Mouse (Mus musculus): ENCODE results near the gene Cnr2.

Gene Cnr2

GRCm38 (mm10) chr4:135906633-135907032 lies 11.4 kb downstream of the Cnr2 start:
- no peak for DNase-seq (ENCODE audit: low spot score in 2 of 2)

GRCm38 (mm10) chr4:135909326-135910066 lies 14.3 kb downstream of the Cnr2 start:
- DNase-seq (ENCODE audit: low spot score in 2 of 2) = no peak

DNA sequence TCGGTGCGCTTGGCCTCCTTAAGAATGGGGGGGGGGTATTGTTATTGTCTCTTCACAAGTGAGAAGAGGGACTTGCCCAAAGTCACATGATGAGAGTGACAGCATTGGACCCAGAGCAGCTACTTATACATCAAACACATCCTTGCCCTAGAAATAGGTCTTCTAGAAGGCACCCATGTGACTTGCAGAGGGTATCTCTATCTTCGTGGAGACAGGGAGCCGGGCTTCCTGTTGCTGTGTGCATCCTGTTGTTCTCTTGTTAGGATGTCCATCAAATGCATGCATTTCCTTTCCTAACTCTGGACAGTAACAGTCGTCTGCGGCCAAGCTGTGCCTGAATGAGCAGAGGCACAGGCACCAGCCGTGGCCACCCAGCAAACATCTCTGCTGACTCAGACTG lies 16.3 kb downstream of the Cnr2 start:
- no peak for DNase-seq (ENCODE audit: low spot score in 2 of 2)

DNA sequence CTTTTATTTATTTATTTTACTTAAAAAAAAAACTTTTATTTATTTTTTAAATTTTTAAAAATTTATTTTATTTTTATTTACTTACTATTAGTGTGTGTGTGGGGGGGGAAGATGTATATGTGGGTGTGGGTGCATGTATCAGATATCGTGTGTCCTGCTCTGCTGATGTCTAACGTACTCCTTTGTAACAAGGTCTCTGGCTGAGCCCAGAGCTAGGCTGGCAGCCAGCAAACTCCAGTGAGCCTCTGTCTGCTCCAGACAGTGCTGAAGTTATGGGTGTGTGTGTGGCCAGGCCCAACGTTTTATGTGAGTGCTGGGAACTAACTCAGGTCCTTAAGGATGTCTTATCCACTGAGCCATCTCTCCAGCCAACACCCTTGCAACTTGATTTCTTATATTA lies 17.0 kb downstream of the Cnr2 start:
- no peak for DNase-seq (ENCODE audit: low spot score in 2 of 2)

- no peak for DNase-seq (ENCODE audit: low spot score in 2 of 2)
These were observed 17.6 kb downstream of the Cnr2 start for GRCm38 (mm10) chr4:135912835-135913234.

DNA sequence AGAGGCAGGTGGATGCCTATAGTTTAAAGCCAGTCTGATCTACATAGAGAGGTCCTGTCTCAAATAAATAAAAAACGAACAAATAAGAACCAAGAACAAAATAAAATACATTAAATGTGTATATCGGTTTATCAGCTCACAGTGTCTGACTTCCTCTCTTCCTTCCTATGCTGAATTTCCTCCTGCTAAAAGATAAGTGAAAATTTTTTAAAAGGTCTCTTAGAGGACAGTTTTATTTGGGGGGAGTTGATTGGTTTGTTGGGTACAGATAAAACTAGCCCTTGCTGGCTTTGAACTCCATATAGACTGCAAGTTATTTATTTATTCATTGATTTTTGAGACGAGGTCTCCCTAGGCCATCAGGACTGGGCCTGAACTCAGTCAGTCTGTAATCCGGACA lies 18.2 kb downstream of the Cnr2 start:
- no peak for DNase-seq (ENCODE audit: low spot score in 2 of 2)

DNA sequence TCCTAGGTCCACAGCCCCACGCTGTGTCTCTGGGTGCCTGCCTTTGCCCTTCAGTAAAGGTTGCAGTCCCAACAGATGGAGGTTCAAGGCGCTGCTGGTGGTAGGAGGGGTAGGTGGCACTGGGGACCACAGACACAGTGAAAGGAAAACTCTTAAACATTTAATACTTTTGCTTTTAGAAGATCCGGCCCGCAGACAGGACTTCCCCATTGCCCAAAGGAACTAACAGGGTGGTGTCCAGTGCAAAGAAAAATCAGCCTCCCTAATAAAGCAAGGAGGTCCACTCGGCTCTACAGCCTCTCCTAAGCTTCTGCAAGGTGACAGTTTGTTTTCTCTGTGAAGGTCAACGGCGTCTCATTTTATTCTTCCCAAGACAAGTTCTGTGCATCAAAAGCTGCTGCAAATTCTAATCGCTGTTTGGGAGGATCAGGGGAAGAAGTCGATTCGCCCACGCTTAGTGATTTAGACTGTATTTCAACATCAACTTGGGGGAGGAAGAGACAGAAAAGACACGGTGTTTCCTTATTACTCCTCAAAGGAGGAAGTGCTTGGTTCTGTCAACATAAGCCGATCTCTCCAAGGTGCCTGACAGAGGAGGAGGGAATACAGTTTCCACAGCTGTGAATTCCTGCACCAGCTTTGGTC lies 23.6 kb downstream of the Cnr2 start:
- no peak for DNase-seq (ENCODE audit: low spot score in 2 of 2)

GRCm38 (mm10) chr4:135919280-135919639 lies 24.1 kb downstream of the Cnr2 start:
- no peak for DNase-seq (ENCODE audit: low spot score in 2 of 2)

- DNase-seq (ENCODE audit: low spot score in 2 of 2) = peak; percentile 96 to 98
These were observed 25.4 kb downstream of the Cnr2 start, which contains the start of gene Fuca1 for GRCm38 (mm10) chr4:135920304-135921241. TSS of gene Fuca1 (plus strand) at chr4:135920735.

DNA sequence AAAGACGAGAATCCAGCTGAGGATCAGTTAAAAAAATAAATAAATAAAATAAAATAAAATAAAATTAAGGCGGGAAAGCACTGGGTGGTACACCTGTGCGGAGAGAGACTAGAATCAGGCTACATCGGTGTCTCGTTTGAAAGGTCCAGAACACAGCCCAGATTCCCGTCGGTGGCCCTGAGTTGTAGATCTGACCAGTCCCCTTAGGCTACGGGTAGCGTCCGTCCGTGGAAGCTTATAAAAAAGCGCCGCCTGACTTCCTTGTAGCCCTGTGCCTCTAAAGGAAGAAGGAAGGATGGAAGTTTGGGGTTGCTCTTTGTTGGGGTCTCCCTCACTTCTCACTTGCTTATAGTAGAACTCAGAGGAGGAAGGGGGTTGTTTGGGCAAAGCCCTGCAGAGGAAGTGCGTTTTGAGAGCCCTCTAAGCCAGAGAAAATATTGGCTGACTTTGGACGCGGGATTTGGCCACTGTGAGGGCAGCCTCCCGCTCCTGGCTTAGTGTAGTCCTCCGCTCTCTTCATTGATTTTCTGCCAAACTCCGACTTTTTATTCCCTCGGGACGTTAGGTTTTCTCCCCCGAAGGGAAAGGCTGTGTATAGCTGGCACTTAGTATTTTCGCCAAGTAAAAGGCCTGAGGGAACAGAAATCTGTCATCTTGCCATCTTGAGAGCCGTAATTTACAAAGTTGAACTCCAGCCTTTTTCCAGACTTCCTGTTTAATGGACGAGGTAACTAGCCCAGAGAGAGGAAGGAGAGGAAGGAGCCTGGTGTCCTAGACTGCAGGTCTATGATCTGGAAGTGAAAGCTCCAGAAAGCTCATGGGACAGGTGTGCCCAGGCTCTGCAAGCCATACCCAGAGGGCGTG lies 26.3 kb downstream of the Cnr2 start:
- no peak for DNase-seq (ENCODE audit: low spot score in 2 of 2)

GRCm38 (mm10) chr4:135922190-135922589 lies 27.0 kb downstream of the Cnr2 start:
- DNase-seq (ENCODE audit: low spot score in 2 of 2) = no peak

DNA sequence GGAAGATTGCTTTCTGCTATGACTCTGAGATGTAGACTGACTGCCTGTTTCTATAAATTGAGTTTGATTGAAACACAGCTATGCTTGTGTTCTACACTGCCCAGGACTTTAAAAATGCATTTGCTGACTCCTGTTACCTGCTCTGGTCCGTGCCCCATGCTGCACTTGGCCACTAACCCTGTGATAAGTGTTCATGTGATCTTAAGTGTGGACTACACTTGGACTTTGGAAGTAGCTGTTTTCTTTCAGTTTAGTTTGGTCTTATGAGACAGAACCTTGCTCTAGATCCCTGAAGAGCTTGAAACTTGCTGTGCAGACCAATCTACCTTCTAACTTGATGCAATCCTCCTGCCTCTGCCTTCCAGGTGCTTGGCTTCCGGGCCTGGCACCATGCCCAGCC lies 29.2 kb downstream of the Cnr2 start:
- no peak for DNase-seq (ENCODE audit: low spot score in 2 of 2)

GRCm38 (mm10) chr4:135925341-135925740 lies 30.1 kb downstream of the Cnr2 start:
- DNase-seq (ENCODE audit: low spot score in 2 of 2) = no peak

DNA sequence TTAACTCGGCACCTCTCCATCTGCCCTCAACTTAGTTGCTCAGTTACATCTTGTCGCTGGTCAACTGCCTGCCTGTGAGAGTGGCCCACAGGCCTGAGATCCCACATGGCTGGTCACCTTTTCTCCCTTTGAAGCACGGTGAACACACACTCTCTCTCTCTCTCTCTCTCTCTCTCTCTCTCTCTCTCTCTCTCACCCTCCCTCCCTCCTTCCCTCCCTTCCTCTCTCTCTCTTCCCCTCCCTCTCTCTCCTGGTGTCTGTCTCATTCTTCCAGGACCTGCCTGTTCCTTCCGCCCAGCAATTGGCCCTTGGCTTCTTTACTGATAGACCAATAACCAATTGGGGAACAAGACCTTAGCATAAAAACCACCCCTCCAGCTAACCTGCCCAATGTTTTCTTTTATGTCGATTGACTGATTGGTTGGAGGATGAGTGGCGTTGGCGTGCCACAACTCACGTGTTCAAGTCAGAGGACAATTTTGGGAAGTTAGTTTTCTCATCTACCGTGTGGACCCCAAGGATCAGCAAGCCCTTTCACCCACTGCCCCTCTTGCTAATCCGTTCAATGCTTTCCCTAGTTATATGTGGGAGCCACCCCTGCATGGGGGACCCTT lies 31.1 kb downstream of the Cnr2 start:
- no peak for DNase-seq (ENCODE audit: low spot score in 2 of 2)

DNA sequence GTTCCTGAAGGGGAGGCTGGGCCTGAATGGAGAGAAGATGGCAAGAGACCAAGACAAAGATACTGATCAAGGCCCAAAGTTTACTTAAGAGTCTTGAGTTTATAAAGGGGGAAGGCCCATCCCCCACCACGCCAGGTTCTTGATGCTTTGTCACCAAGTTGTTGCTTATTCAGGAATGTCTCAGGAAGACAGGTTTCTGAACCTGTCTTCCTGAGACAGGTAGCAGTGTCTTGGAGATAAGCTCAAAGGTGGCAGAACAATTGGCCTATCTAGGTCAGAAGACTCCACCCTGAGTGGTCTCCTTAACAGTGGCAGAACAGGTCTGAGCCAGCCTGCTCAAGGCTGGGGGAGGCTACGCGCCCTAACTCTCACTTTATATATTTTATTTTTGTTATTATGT lies 31.7 kb downstream of the Cnr2 start:
- DNase-seq (ENCODE audit: low spot score in 2 of 2) = no peak

DNA sequence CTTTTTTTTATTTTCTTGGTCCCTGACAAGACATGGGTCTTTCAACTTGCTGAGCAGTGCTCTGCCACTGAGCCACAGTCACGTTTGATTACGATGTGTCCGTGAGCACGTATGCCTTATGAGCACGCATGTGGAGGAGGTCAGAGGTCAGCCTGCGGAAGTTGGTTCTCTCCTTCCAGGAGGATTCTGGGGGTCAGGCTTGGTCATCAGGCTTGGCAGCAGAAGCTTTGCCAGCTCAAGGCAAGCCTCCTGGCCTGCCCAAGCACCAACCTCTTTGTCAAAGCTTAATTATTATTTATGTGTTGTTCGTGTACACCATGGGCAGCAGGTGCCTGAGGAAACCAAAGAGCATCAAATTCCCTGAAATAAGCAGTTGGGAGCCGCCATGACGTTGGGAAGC lies 33.2 kb downstream of the Cnr2 start:
- no peak for DNase-seq (ENCODE audit: low spot score in 2 of 2)

DNA sequence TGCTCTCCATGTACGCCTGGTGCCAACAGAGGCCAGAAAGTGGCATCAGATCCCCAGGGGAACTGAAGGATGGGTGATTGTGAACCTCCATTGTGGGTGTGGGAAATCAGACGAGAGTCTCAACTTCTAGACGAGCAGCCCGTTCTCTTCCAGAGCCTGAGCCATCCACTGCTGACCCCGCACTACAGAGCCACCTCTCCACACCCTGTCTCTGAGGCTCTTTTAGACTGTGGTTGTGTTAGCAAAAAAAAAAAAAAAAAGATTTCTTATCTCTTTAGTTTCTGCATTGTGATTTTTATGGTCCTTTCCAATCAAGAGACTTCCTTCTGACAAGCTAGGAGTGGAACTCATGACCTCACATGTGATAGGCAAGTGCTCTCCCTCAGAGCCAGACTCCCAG lies 34.2 kb downstream of the Cnr2 start:
- no peak for DNase-seq (ENCODE audit: low spot score in 2 of 2)

DNA sequence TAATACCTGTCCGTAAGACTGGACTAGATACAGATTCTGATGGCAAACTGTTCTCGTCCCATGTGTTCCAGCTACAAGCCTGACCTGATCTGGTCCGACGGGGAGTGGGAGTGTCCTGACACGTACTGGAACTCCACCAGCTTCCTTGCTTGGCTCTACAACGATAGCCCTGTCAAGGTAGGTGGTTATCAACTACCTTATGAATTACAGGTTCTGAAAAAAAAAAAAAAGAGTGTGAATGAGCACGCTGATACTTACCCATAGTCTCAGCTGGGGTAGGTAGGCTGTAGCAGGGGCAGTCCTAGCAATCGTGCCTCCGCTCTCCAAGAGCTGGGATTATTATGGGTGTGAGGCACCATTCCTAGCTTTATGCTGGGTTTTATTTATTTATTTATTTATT lies 34.6 kb downstream of the Cnr2 start:
- no peak for DNase-seq (ENCODE audit: low spot score in 2 of 2)

DNA sequence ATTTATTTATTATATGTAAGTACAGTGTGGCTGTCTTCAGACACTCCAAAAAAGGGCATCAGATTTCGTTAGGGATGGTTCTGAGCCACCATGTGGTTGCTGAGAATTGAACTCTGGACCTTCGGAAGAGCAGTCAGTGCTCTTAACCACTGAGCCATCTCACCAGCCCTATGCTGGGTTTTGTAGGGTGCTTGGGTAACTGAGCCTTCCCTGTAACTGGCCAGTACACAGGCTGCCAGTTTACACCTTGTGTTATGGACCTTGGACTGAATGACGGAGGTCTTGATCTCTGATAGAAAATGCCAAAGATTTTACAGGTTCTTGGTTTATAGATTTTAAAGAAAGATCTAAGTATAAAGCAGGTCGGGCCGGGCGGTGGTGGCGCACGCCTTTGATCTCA lies 35.0 kb downstream of the Cnr2 start:
- no peak for DNase-seq (ENCODE audit: low spot score in 2 of 2)

- no peak for DNase-seq (ENCODE audit: low spot score in 2 of 2)
These were observed 36.6 kb downstream of the Cnr2 start for GRCm38 (mm10) chr4:135931832-135932231.
